Mouse (Mus musculus): ENCODE results near the gene Ctxn1. TPM values are rescaled to one million over a fixed set of nuclear protein-coding genes. Genes with fewer than 3 reads are reported as not detected.

The Ctxn1 gene
- polyA plus RNA-seq, 1 experiment from 2014 or later = 78.0 TPM

DNA sequence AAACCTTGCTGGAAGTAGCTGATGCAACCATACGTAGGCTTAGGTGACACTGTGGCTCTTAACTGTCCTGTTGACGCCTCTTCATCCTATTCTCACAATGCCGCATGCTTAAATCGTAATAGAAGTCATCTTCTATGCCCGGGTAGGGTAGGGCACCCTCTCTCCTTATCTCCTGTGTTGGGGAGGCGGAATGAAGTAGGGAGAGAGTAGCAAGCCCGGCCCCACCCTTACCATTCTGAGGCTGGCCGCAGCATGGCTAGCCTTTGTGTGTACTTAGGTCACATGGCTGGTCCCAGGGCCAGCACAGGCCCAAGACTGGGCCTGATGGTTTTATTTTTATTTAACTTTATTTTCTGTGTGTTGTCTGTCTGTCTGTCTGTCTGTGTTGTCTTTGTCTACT lies 11.8 kb downstream of the Ctxn1 start:
- Histone ChIP-seq H3K9ac (ENCODE audit: low read depth, low read length) (no peak overlapping the region), H3K27ac (no peak overlapping the region), H3K4me1 (replicated peaks; ENCODE audit: insufficient read depth, low read length) (no peaks in the 10 kb centered on the region; the same call in 1 of the 2 replicates), H3K4me2 (ENCODE audit: low read length) (no peak overlapping the region), H3K36me3 (ENCODE audit: insufficient read depth, low read length) (peaks cover 49% of the 10 kb centered on the region), H3K9me3 (replicated peaks; ENCODE audit: low read length) (no peaks in the 10 kb centered on the region), H3K4me3 (replicated peaks; ENCODE audit: low read depth, low read length) (no peak overlapping the region), H3K27me3 (ENCODE audit: insufficient read depth, low read length) (no peaks in the 10 kb centered on the region)
- ATAC-seq (replicated peaks; ENCODE audit: low FRiP score, low read depth) = no peak
- TF ChIP-seq CTCF (IDR thresholded peaks at IDR 0.05; ENCODE audit: low read depth) = no peak
- DNase-seq (ENCODE audit: low spot score) = no peak
- WGBS = 91% methylated on average over 8 of the region's 8 CpGs

DNA sequence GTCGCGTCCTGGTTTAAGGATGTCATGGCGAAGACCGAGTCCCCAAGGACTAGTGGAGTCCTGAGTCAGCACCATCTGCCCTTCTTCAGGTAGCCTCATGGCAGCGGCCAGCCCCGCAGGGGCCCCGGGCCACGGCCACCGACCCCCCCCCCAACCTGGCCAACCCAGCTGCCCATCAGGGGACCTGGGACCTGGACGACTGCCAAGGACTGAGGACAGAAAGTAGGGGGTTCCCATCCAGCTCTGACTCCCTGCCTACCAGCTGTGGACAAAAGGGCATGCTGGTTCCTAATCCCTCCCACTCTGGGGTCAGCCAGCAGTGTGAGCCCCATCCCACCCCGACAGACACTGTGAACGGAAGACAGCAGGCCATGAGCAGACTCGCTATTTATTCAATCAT lies 13.3 kb downstream of the Ctxn1 start:
- no peaks in the 10 kb centered on the region; the same call in 1 of the 2 replicates for H3K4me1 ChIP-seq (replicated peaks; ENCODE audit: insufficient read depth, low read length)
- H3K27ac ChIP-seq = no peak overlapping the region
- 81% methylated on average over 13 of the region's 13 CpGs for WGBS
- H3K9ac ChIP-seq (ENCODE audit: low read depth, low read length) = no peak overlapping the region
- no peaks in the 10 kb centered on the region for H3K27me3 ChIP-seq (ENCODE audit: insufficient read depth, low read length)
- ATAC-seq (replicated peaks; ENCODE audit: low FRiP score, low read depth) (no peak), DNase-seq (ENCODE audit: low spot score) (no peak)
- H3K36me3 ChIP-seq (ENCODE audit: insufficient read depth, low read length) = peaks cover 50% of the 10 kb centered on the region
- no peak for TF ChIP-seq CTCF (IDR thresholded peaks at IDR 0.05; ENCODE audit: low read depth)
- no peak overlapping the region for H3K4me2 ChIP-seq (ENCODE audit: low read length)
- H3K4me3 ChIP-seq (replicated peaks; ENCODE audit: low read depth, low read length) = no peak overlapping the region
- no peaks in the 10 kb centered on the region for H3K9me3 ChIP-seq (replicated peaks; ENCODE audit: low read length)

DNA sequence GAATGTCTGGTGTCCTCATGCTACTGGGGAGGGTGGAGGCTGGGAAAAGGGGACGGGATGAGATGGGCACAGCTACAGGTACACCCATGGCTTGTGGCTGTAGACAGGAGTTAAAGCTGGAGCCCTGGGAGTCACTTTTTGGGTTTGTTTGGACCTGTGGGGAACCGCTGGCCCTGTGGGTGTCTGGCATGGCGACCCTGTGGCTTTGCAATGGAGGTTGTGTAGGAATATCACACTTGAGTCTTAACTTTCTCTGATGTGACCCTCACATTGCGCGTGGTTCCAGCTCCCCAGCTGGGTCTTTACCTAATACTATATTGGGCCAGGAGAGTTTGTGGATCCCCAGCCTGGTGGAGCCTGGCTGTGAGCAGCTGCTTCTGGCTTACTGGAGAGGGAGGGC lies 14.0 kb downstream of the Ctxn1 start:
- 94% methylated on average over 5 of the region's 5 CpGs for WGBS

DNA sequence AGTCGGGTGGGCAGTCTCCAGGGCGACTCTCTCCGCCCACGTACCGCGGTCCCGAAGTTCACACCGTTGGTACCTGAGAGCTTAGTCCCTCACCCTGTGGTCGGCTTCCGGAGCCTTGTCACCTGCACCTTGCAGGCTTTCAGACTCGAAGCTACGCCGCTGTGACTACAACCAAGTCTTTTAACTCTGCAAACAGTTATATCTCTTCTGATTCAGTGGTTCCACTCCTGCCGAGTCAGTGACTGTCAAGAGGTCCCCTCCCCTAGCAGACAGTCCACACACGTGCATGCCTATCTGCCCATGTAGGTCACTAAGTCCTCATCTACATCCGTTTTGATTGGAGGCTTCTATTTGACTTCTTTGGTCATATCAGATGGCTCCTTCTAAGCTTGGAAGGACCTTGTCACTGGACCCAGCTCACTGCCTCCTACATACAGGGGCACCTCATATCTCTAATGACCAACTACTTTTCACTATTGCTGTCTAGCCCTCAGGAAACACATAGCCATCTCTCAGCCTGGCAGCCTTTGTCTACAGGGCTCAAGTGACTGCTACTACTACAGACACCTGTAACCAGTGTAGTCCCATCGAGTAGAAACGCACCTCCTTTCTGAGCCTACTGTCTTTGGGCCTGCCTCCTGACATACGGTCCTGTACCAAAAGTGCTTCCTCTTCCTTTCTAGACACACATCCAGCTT lies 19.7 kb downstream of the Ctxn1 start:
- Histone ChIP-seq H3K4me2 (ENCODE audit: low read length) (peak overlapping the region; percentile 84), H3K9me3 (replicated peaks; ENCODE audit: low read length) (no peaks in the 10 kb centered on the region), H3K36me3 (ENCODE audit: insufficient read depth, low read length) (peaks cover 21% of the 10 kb centered on the region; the same call in 1 of the 2 replicates), H3K4me3 (replicated peaks; ENCODE audit: low read depth, low read length) (peak overlapping the region; percentile 80), H3K4me1 (replicated peaks; ENCODE audit: insufficient read depth, low read length) (peaks cover 11% of the 10 kb centered on the region), H3K27ac (peak overlapping the region; percentile 78), H3K27me3 (ENCODE audit: insufficient read depth, low read length) (no peaks in the 10 kb centered on the region), H3K9ac (ENCODE audit: low read depth, low read length) (peak overlapping the region; percentile 63)
- ATAC-seq (replicated peaks; ENCODE audit: low FRiP score, low read depth) = no peak; the same call in 1 of the 2 replicates
- no peak for DNase-seq (ENCODE audit: low spot score)
- no peak for TF ChIP-seq CTCF (IDR thresholded peaks at IDR 0.05; ENCODE audit: low read depth)
- WGBS = 13% methylated on average over 19 of the region's 19 CpGs

More for the DNA sequence above, 14.0 kb downstream of the Ctxn1 start:
- no peaks in the 10 kb centered on the region for H3K9me3 ChIP-seq (replicated peaks; ENCODE audit: low read length)
- peaks cover 3% of the 10 kb centered on the region for H3K4me1 ChIP-seq (replicated peaks; ENCODE audit: insufficient read depth, low read length)
- H3K9ac ChIP-seq (ENCODE audit: low read depth, low read length) = no peak overlapping the region
- TF ChIP-seq CTCF (IDR thresholded peaks at IDR 0.05; ENCODE audit: low read depth) = no peak
- no peak overlapping the region for H3K4me2 ChIP-seq (ENCODE audit: low read length)
- DNase-seq (ENCODE audit: low spot score) (no peak), ATAC-seq (replicated peaks; ENCODE audit: low FRiP score, low read depth) (no peak)
- no peak overlapping the region for H3K27ac ChIP-seq
- H3K36me3 ChIP-seq (ENCODE audit: insufficient read depth, low read length) = peaks cover 50% of the 10 kb centered on the region
- no peaks in the 10 kb centered on the region for H3K27me3 ChIP-seq (ENCODE audit: insufficient read depth, low read length)
- no peak overlapping the region for H3K4me3 ChIP-seq (replicated peaks; ENCODE audit: low read depth, low read length)

DNA sequence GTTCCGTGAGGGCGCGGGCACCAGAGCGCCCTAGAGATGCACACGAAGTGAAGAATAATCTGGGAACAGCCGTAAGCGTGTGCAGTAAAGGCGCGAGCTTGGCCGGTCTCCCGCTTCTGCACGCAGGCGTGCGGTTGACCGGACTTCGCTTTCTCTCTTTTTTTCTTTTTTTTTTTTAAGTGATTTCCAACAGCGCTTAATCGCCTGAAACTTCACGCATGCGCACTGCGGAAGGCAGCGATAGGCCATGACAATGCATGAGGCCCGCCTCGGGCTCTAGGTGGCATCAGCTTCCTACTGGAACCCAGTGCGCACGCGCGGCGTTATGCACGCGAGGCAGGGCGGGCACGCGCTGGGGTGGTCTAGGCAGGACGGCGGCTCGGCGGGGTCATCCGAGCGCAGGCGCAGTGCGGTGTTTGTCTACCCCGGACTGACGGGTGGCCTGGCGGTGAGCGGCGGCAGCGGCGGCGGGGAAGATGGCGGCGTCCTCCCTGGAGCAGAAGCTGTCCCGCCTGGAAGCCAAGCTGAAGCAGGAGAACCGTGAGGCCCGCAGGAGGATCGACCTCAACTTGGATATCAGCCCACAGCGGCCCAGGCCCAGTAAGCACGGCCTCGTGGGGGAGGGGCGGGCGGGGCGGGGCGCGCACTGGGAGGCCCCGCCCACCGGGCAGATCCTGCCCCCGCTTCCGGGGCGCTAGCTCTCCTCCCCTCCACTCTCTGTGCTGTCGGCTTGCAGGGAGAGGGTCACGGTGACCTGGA lies 20.5 kb downstream of the Ctxn1 start, which contains the start of the genes Map2k7 and Gm49320:
Map2k7 (plus strand) TSS at position 307 of the 759 bp plus-strand sequence.
Gm49320 (plus strand) TSS at position 432 of the 759 bp plus-strand sequence.
- under 1% methylated on average over 59 of the region's 71 CpGs for WGBS
- H3K4me3 ChIP-seq (replicated peaks; ENCODE audit: low read depth, low read length) = peak within 1 kb of the TSS; percentile 80
- H3K27ac ChIP-seq = peak within 1 kb of the TSS; percentile 78
- H3K27me3 ChIP-seq (ENCODE audit: insufficient read depth, low read length) = no peaks in the 10 kb centered on the region
- peaks cover 11% of the 10 kb centered on the region for H3K4me1 ChIP-seq (replicated peaks; ENCODE audit: insufficient read depth, low read length)
- peak; percentile 63 for TF ChIP-seq CTCF (IDR thresholded peaks at IDR 0.05; ENCODE audit: low read depth)
- DNase-seq (ENCODE audit: low spot score) = peak; percentile 99
- ATAC-seq (replicated peaks; ENCODE audit: low FRiP score, low read depth) = peak; percentile 97
- H3K36me3 ChIP-seq (ENCODE audit: insufficient read depth, low read length) = 0 out of 2 replicates have a peak, but pooled peaks cover 14% of the 10 kb centered on the region
- peak within 1 kb of the TSS; percentile 63 for H3K9ac ChIP-seq (ENCODE audit: low read depth, low read length)
- H3K4me2 ChIP-seq (ENCODE audit: low read length) = peak within 1 kb of the TSS; percentile 84
- H3K9me3 ChIP-seq (replicated peaks; ENCODE audit: low read length) = no peaks in the 10 kb centered on the region

DNA sequence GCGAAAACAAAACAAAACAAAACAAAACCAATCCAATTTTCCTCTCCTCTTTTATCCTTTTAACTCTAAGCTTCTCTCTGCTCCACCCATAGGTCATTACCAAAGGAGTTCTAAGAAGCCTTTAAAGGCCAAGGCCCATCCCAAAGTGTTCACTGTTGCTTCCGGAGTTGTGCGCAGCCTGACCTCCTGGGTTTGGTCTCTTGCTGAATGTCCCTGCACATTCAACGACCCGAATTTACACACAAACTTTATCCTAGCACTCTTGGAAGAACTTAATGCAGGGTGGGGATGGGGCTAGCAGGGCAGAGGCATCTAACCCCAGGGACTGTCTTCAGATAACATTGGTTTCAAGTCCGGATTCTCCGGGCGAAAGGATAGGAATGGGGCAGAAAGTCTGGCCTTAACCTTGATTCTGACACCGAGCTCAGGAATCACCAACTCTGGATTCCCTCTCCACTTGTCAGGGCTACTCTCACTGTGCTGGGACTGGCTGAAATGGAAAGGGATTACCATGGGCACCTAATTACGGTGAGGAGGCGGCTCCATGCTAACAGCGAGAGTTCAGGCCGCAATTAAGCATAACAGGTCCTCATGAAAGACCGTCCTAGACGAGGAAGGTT lies 21.1 kb downstream of the Ctxn1 start:
- ATAC-seq (replicated peaks; ENCODE audit: low FRiP score, low read depth) = 0 out of 2 replicates have a peak, but pooled peaks have one; percentile 1

More for the DNA sequence above, 21.1 kb downstream of the Ctxn1 start:
- Histone ChIP-seq H3K36me3 (ENCODE audit: insufficient read depth, low read length) (0 out of 2 replicates have a peak, but pooled peaks cover 7% of the 10 kb centered on the region), H3K9me3 (replicated peaks; ENCODE audit: low read length) (no peaks in the 10 kb centered on the region), H3K4me1 (replicated peaks; ENCODE audit: insufficient read depth, low read length) (peaks cover 11% of the 10 kb centered on the region), H3K9ac (ENCODE audit: low read depth, low read length) (peak overlapping the region; percentile 47), H3K4me2 (ENCODE audit: low read length) (peak overlapping the region; percentile 48), H3K27ac (peak overlapping the region; percentile 78), H3K4me3 (replicated peaks; ENCODE audit: low read depth, low read length) (peak overlapping the region; percentile 80), H3K27me3 (ENCODE audit: insufficient read depth, low read length) (no peaks in the 10 kb centered on the region)
- DNase-seq (ENCODE audit: low spot score) = no peak
- no peak for TF ChIP-seq CTCF (IDR thresholded peaks at IDR 0.05; ENCODE audit: low read depth)
- 19% methylated on average over 15 of the region's 15 CpGs for whole genome bisulfite sequencing
